Mouse (Mus musculus) spleen, adult 2 months (tissue): ENCODE results near the gene Neb.

Source experiments
- CTCF ChIP-seq: fragments of 200-500 bp; IDR thresholded peaks from 2 replicates; pipeline ENCODE4 v1.5.1; 2011; ENCODE audit warnings: mild to moderate bottlenecking, inconsistent platforms; ENCODE audit not compliant: insufficient read depth, insufficient read length, insufficient replicate concordance; ENCODE audit errors: extremely low read depth
- POLR2A ChIP-seq: fragments of 200-500 bp; IDR thresholded peaks from 2 replicates; pipeline ENCODE4 v1.6.1; 2011; ENCODE audit warnings: low read depth, low read length, inconsistent platforms

- TF ChIP-seq CTCF, result no peak
- TF ChIP-seq POLR2A, result no peak
Measured at GRCm38 (mm10) chr2:52420001-52420710, 41.9 kb upstream of the Neb start.
